Mouse (Mus musculus) olfactory bulb, adult 2 months (tissue): Measurements from ENCODE around the gene Cox7a1.

Experiments
- CTCF ChIP-seq: fragments of 200-500 bp; IDR thresholded peaks from 2 replicates; pipeline ENCODE4 v1.5.1; 2012; ENCODE audit warnings: low read depth, mild to moderate bottlenecking, low read length, moderate library complexity; ENCODE audit not compliant: insufficient read depth
- POLR2A ChIP-seq: fragments of 200-500 bp; IDR thresholded peaks from 2 replicates; pipeline ENCODE4 v1.6.1; 2012; ENCODE audit warnings: mild to moderate bottlenecking, low read depth, low read length, moderate library complexity; ENCODE audit not compliant: insufficient read depth

GRCm38 (mm10) chr7:30205383-30205782, 21.4 kb downstream of the Cox7a1 start:
- no peak for TF ChIP-seq CTCF
- no peak for TF ChIP-seq POLR2A
